Mouse (Mus musculus) thymus, postnatal 36 days (tissue): ENCODE results near the gene Slc22a18.

ENCODE experiments used
- DNase-seq, 2 experiments: peaks; one replicate each; pipeline ENCODE4 v3.0.0; 2022; ENCODE audit warnings: mixed read lengths in 2 of 2

The Slc22a18 gene

DNA sequence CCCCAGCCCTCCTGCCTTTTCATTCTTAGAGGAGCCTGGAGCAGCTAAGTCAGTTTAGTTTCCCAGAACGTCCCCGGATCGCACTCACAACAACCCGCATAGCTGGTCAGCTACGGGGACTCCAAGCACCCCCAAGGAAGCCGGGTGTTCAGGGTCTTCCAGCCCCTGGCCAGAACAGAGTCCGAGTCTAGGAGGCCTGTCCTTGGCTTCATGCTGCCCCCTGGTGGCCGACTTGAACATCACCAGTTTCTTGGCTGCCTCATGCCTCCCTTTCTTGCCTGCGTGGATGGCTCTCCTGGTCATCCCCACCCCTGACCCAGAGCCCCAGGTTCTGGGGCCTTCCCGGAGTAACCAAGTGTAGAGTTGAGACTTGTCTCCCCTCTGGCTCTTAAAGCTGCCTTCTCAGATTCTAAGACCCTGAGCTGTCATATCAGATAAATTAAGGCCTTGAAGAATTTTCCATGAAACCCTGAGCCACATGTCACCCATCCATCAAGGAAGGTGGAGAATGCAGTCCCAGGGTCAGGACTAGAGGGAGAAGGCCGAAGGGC, 9.6 kb upstream of the Slc22a18 start:
- DNase-seq, result peak; percentile 66 to 69

GRCm38 (mm10) chr7:143464811-143465560, 8.6 kb upstream of the Slc22a18 start:
- peak; percentile 31 to 50 for DNase-seq

DNA sequence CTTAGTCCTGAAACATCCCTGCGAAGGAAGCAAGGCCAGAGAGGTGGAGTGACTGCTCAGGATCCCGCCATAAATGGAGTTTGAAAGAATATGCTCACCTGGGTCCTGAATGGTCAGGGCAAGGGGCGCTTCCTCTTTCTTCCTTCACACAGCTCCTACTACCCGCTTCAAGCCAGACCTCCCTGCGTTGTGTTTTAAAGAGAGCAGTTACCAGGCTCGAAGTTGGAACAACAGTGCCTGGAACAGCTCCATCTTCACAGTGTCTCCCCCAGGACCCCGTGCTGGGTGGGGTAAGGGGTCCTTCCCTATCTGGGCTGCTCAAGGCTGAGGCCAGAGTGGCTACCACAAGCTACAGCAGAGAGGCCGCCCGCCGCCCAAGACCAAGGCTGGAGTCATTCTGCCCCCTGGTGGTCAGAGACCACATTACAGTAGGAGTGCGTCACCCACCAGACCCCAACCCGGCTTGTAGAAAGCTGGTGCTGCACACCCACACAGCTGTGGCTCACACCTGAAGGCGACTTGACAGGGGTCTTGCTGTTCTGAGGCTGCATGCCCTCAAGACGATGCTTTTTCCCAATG, 7.3 kb upstream of the Slc22a18 start:
- DNase-seq, result peak; percentile 69 to 73

GRCm38 (mm10) chr7:143467714-143468113, 5.8 kb upstream of the Slc22a18 start:
- no peak for DNase-seq

DNA sequence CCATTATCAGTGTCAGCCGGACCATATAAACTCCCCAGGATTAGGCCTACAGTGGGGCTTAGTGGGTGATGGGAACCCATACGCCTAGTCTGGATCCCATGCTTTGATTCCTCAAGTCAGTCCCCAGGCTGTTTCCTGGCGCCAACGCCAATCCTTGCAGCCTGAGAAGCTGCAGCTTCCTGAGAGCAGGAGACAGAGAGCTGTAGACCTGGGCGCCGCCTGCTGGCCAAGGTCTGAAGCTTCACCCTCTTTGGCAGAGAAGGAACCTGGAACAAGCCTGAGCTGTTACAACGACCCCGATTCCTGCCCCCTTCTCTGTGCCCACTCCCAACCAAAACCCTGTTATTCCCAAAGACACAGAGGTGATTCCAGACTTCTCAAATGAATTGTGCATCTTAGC, 3.6 kb upstream of the Slc22a18 start:
- DNase-seq, result peak; percentile 61 to 67

GRCm38 (mm10) chr7:143474811-143475210, 1.3 kb downstream of the Slc22a18 start:
- no peak for DNase-seq

- DNase-seq, result no peak
These were observed 2.3 kb downstream of the Slc22a18 start for GRCm38 (mm10) chr7:143475876-143476275.

DNA sequence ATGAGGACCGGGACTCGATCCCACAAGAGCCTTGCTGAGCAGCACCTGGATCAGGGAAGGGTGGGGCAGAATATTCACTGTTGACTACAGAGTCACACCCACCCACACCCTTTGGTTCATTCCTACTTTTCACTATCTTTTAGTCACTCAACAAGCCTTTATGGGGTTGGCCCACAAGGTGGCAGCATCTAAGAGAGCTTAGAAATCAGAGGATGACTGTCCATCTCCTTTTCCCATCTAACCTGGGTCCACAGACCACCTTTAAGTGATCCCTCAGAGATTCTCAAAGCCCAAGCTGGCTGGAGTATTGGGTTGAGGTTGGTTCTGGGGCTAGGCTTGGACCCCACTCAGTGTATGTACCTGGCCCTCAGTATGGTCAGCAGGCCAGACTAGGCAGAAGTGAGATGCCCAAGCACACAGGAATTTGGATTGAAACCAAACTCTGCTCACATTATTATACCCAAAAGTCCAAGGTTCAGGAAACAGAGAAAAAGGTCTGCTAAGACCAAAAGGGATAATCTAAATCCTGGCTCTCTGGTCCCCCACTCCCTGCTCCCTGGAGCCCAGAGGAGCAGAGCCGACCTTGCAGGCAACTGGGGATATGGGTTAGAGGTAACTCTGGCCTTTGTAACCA, 3.3 kb downstream of the Slc22a18 start:
- DNase-seq, result no peak

DNA sequence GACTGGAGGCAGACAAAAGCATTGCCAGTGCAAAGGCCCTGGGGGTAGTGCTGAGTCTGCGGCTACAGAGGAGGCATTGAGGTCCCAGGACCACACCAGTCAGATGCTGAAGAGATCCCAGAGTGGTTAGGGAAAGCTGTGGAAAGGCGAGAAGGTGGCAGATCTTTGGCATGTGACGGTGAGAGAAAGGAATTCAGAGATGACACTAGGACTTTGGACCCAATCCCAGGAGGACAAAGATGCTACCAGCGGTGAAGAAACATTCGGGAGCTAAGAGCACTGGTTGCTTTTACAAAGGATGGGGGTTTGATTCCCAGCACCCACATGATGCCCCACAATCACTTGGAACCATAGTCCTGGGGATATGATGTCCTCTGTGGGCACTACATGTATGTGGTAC, 4.3 kb downstream of the Slc22a18 start:
- no peak for DNase-seq

- DNase-seq, result peak; percentile 49 to 65
These were observed 7.0 kb downstream of the Slc22a18 start for GRCm38 (mm10) chr7:143480498-143480897.

GRCm38 (mm10) chr7:143481806-143482387, 8.4 kb downstream of the Slc22a18 start:
- DNase-seq, result no peak

- DNase-seq, result no peak
These were observed 9.0 kb downstream of the Slc22a18 start for GRCm38 (mm10) chr7:143482541-143482940.

DNA sequence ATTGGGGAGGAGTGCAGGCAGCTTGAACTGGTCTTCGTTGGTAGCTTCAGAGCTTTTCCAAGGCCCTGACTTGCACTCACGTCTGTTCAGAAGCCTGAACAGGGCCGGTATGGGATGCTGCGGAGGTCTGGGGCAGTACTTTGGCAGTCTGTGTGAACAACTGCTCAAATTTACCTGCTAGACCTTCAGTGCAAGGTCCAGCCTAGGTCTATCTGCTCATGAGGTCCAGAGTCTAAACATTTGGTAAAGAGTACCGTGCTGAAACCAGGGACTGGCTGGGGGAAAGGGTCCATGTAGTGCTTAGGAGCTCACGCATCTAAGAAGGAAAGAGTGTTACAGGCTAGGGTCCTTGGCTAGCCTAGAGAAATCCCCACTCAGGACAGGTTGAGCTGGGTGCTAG, 16.2 kb downstream of the Slc22a18 start:
- no peak for DNase-seq

GRCm38 (mm10) chr7:143493616-143494126, 20.1 kb downstream of the Slc22a18 start:
- no peak for DNase-seq

- no peak for DNase-seq
These were observed 21.8 kb downstream of the Slc22a18 start for GRCm38 (mm10) chr7:143495104-143495961.

GRCm38 (mm10) chr7:143498584-143498983, 25.0 kb downstream of the Slc22a18 start:
- DNase-seq, result no peak

- DNase-seq, result no peak
These were observed 27.4 kb downstream of the Slc22a18 start for GRCm38 (mm10) chr7:143500912-143501311.

DNA sequence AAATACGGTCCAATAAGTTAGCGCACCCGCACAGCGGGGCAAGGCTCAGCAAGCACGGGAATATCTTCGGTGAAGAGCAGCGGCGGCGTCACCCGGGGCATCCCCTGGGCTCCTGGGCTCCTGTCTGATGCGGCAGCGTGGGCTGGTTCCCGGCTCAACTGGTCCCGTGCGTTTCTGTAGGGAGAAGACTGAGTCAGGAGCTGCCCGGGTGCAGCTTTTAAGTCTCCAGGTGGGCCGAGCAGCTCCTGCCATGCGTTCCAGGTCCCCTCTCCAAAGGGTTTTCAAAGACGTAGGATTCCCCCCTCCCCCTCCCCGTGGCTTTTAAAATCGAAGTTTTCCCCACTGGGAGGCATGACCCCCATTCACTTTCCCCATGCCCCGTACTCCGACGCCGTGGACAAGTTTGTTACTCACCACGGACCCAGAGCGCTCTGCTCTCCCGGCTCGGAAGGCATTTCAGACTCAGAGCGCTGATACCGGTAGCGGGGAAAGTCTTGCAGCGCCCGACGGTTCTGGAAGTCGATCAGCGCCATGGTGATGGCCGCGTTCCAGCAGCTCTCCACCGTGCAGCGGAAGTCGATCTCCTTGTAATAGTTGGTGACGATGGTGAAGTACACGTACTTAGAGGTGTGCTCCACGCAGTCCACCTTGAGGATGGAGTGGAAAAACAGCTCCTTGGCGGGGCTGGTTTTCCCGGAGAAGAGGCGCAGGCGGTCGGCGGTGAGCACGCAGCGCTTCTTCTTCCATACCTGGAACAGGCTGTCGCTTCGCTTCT, 28.3 kb downstream of the Slc22a18 start:
- no peak for DNase-seq

- DNase-seq, result no peak
These were observed 29.1 kb downstream of the Slc22a18 start, which contains the start of gene Phlda2 for GRCm38 (mm10) chr7:143502418-143503200. Gene Phlda2, minus strand, starts transcription at chr7:143503150.

DNA sequence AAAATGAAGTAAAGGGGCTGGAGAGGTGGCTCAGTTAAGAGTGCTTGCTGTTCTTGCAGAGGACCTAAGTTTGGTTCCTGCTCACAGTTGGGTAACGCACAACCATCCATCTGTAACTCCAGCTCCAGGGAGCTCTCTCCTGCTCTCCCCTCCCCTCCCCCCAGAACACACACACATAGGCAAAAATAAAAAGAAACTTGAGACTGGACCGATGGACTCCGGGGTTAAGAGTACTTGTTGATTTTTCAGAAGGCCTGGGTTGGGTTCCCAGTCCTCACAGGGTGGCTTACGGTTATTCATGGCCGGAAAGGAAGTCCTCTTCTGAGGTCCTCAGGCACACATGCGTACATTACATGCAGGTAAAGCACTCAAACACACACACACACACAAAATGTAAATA, 30.4 kb downstream of the Slc22a18 start:
- no peak for DNase-seq
